Mouse (Mus musculus) heart, embryonic 14.5 days (tissue): Measurements from ENCODE around the gene Wdr73. TPM values are rescaled to one million over a fixed set of nuclear protein-coding genes. Genes with fewer than 3 reads are reported as not detected.
"Not testable (repeated sequence)": the region's sequence is repeated elsewhere in the genome, so short reads cannot be mapped to it uniquely, and the experiment has no call there.

Experiments
- ATAC-seq: fragments of 200-750 bp; cut with Nextera tagmentation; 2 replicates; pipeline ENCODE4 v1.8.0; 2017; ENCODE audit warnings: low read depth, moderate TSS enrichment; ENCODE audit not compliant: insufficient number of reproducible peaks, insufficient read depth, low FRiP score
- H3K27ac ChIP-seq, 2 experiments: fragments of 200-500 bp in 1 of 2; fragments of 300-500 bp in 1 of 2; sonication (generic) in 1 of 2; replicated peaks in 1 of 2; 2 replicates each; pipeline ENCODE4 v1.5.1; 2012 to 2014; ENCODE audit warnings: low read depth in 2 of 2, low read length in 2 of 2, control low read depth in 1 of 2, mild to moderate bottlenecking in 1 of 2, mixed read lengths in 1 of 2; ENCODE audit not compliant: control insufficient read depth in 1 of 2, insufficient read depth in 1 of 2
- H3K27me3 ChIP-seq: fragments of 300-500 bp; sonication (generic); 2 replicates; pipeline ENCODE4 v1.6.1; 2014; ENCODE audit warnings: mild to moderate bottlenecking, low read length, control low read depth; ENCODE audit not compliant: control insufficient read depth, insufficient read depth
- H3K36me3 ChIP-seq: fragments of 300-500 bp; sonication (generic); 2 replicates; pipeline ENCODE4 v1.6.1; 2014; ENCODE audit warnings: mild to moderate bottlenecking, control low read depth, low read length, mixed read lengths; ENCODE audit not compliant: control insufficient read depth, insufficient read depth
- H3K4me1 ChIP-seq, 2 experiments: fragments of 200-500 bp in 1 of 2; fragments of 300-500 bp in 1 of 2; sonication (generic) in 1 of 2; 2 replicates each; pipeline ENCODE4 v1.6.1; 2012 to 2014; ENCODE audit warnings: low read length in 2 of 2, control low read depth in 1 of 2, mixed read lengths in 1 of 2; ENCODE audit not compliant: control insufficient read depth in 2 of 2, insufficient read depth in 2 of 2
- H3K4me2 ChIP-seq: fragments of 300-500 bp; sonication (generic); 2 replicates; pipeline ENCODE4 v1.6.1; 2014; ENCODE audit warnings: mild to moderate bottlenecking, low read length
- H3K4me3 ChIP-seq, 2 experiments: fragments of 200-500 bp in 1 of 2; fragments of 300-500 bp in 1 of 2; sonication (generic) in 1 of 2; 2 replicates each; pipeline ENCODE4 v1.5.1; 2012 to 2014; ENCODE audit warnings: low read length in 2 of 2, mild to moderate bottlenecking in 2 of 2, control low read depth in 1 of 2, low read depth in 1 of 2, moderate library complexity in 1 of 2; ENCODE audit not compliant: control insufficient read depth in 1 of 2, insufficient read depth in 1 of 2
- H3K9ac ChIP-seq: fragments of 300-500 bp; sonication (generic); 2 replicates; pipeline ENCODE4 v1.6.1; 2014; ENCODE audit warnings: mild to moderate bottlenecking, low read length
- H3K9me3 ChIP-seq: fragments of 300-500 bp; sonication (generic); 2 replicates; pipeline ENCODE4 v1.6.1; 2016; ENCODE audit warnings: low read length, control low read depth; ENCODE audit not compliant: control insufficient read depth
- WGBS: fragments of 180-500 bp; shearing (Covaris S2); extraction: QIAGEN DNeasy Blood & Tissue Kit; methylation state at CpG from one replicate; pipeline ENCODE4 v1.1.7; 2014; 5-methylcytosine and 5-hydroxymethylcytosine counted together
- polyA plus RNA-seq: library from polyadenylated mRNA; unstranded; fragments of >200 nt; fragmentation: Nextera tagmentation; extraction: Ambion mirVana; gene quantifications from 2 replicates; pipeline ENCODE4 v1.2.1, GENCODE M21; 2014

Gene Wdr73
- polyA plus RNA-seq, result 16.0 and 16.1 TPM in 2 replicates

DNA sequence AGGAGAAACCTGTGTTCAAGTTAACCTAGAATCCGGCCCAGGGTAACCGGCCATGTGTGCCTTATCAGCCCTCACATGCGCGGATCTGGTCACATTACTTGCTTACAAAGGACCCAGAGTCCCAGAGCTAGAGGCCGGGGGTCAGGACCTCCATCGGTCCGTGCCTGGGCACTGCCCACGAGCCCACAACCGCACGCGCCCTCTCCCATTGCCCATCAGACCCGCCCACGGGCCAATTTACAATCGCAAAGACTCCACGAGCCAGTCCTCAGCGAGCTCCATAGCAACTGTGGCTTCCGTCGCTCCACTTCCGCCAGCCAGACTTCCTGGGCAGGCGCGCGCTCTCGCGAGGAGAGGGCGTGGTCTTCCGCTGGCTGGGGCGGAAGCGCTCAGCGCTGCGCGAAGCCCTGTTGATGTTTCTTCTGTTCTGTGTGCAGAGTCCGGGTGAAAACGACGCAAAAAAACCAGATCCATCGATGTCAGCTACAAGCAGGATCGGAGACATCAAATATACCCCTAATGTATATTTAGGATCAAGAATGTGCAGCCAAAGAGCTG lies at the start of gene Wdr73:
Gene Wdr73, minus strand, starts transcription at position 326 of the 558 bp plus-strand sequence.
- peak; percentile 84 for ATAC-seq
- H3K4me3 ChIP-seq, result peak within 1 kb of the TSS; percentile 71 to 98
- peak within 1 kb of the TSS; percentile 77 for H3K9ac ChIP-seq

DNA sequence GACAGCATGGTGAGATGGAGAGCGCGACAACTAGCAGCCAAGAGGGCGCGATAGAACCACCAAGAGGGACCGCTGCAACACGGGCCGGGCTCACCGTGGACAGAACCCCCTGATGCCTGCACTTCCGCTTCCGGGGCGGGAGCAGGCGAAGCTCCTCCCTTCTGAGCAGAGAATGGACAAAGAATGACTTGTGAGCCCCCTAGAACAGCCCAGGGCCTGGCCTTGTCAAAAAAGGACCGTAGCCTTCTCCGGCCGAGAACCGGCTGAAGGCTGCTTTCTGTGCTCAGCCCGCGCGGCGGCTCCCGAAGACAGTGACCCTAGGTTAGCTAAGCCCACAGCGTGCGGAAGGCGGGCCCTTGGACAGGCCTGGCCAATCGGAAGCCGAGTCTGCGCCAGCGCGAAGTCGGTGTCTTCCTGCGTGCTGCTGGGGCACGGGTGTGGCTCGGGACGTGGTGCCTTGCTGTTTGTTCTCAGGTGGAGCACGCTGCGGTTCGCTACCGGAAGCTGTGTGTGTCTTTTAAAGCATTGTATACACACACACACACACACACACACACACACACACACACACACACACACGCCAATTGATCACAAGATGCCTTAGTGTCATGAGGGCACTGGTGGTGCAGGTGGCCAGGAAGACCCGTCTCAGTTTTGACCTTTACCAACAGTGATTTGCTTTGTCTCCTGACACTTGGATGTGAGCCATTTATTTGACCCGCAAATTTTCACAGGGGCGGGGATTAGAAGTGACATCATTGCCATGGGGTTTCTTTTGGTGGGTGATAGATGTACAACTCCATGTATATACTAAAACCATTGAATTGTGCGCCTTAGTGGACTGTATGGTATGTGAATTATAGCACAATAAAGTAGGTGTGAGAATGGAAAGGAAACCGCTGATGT lies 46.6 kb upstream of the Wdr73 start, which contains the start of gene Sec11a:
Gene Sec11a, minus strand, starts transcription at position 336 of the 906 bp plus-strand sequence.
- Histone ChIP-seq H3K4me2 (peak within 1 kb of the TSS; percentile 88), H3K27ac (peak within 1 kb of the TSS; percentile 97 to 98), H3K9me3 (no peaks in the 10 kb centered on the region), H3K4me3 (peak within 1 kb of the TSS; percentile 87 to 95), H3K9ac (peak within 1 kb of the TSS; percentile 94), H3K36me3 (peaks cover 6% of the 10 kb centered on the region; the same call in 1 of the 2 replicates), H3K27me3 (no peaks in the 10 kb centered on the region), H3K4me1 (peaks cover 2 to 10% of the 10 kb centered on the region in 2 experiments; a peak in 3 of 4 replicates)
- 2% methylated on average over 44 of the region's 44 CpGs for WGBS
- ATAC-seq, result peak; percentile 97

More for the DNA sequence above, at the start of gene Wdr73:
- Histone ChIP-seq H3K4me2 (peak within 1 kb of the TSS; percentile 92), H3K9me3 (no peaks in the 10 kb centered on the region), H3K36me3 (peaks cover 28% of the 10 kb centered on the region), H3K27ac (peak within 1 kb of the TSS; percentile 60 to 80), H3K4me1 (peaks cover 13 to 17% of the 10 kb centered on the region in 2 experiments), H3K27me3 (no peaks in the 10 kb centered on the region)
- WGBS, result under 1% methylated on average over 36 of the region's 36 CpGs

DNA sequence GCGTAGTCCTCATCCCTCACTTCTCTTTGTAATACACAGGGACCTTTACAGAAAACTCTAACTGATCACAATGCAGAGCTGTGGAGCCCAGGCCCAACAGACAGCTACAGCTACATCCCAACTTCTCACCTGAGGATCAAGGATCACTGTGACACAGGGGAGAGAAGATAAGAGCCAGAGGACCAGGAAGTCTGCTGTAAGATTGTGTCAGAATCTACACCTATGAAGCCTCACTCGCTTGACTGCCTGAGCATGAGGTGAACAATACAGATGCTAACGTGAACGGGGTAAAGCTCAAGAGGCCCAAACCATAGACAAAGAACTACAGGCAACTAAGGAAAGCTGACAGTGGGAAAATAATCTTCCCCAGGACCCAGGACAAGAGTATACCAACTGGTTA lies 38.7 kb upstream of the Wdr73 start:
- no peak overlapping the region for H3K4me2 ChIP-seq
- H3K9ac ChIP-seq, result no peak overlapping the region
- H3K4me3 ChIP-seq, result no peak overlapping the region
- WGBS, result 93% methylated on average over 4 of the region's 4 CpGs
- no peaks in the 10 kb centered on the region for H3K9me3 ChIP-seq
- no peaks in the 10 kb centered on the region for H3K27me3 ChIP-seq
- H3K36me3 ChIP-seq, result peaks cover 6% of the 10 kb centered on the region
- no peak for ATAC-seq
- H3K4me1 ChIP-seq, result no peaks in the 10 kb centered on the region
- H3K27ac ChIP-seq, result no peak overlapping the region

DNA sequence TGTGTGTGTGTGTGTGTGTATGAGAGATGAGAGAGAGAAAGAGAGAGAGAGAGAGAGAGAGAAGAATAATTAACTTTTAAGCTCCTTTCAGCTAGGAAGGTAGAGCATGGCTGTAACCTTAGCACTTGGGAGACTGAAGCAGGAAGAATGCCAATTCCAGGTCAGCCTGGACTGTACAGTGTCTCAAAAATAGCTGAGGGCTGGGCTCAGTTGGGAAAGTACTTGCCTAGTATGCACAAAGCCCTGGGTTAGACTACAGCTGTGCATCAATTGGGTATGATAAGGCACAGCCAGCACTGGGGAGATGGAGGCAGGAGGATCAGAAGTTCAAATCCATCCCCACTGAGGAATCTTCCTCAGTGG lies 36.2 kb upstream of the Wdr73 start:
- not testable (repeated sequence) for H3K9me3 ChIP-seq, ATAC-seq, H3K9ac ChIP-seq, H3K4me1 ChIP-seq, H3K27me3 ChIP-seq, H3K27ac ChIP-seq, H3K4me2 ChIP-seq, H3K4me3 ChIP-seq
- peaks cover 30% of the 10 kb centered on the region for H3K36me3 ChIP-seq

DNA sequence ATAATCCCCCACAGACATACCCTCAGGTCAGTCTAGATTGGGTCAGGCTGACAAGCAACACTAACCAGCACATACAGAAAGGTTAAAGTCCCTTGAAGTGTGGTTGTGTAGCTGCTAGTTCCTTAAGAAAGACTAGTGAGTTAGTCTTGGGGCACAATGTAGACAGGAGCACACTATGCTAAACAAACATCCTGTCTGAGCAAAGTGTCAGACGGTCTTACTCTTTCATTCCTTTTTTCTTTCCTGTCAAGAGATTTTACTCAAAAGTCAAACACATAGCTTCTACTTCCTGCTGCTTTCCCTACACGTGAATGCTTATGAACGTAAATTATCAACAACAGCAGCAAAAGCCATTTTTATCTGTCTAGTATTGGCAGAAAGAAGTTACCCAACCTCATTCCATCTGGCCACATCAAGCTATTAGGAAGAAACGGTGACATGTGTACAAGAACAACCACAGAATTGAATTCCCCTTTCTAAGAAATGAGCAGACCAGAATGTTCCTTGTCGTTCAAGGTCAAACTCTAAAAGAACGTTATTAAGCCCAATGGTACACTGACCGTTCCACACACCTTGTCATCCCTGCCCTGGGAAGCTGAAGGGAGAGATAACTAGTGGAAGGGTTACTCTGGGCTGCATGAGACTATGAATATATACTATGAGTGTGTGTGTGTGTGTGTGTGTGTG lies 35.7 kb upstream of the Wdr73 start:
- H3K9me3 ChIP-seq, H3K9ac ChIP-seq, H3K27me3 ChIP-seq, H3K27ac ChIP-seq, ATAC-seq, H3K4me2 ChIP-seq, H3K4me1 ChIP-seq, H3K4me3 ChIP-seq: not testable (repeated sequence)
- WGBS, result 43% methylated on average over 7 of the region's 7 CpGs
- peaks cover 35% of the 10 kb centered on the region for H3K36me3 ChIP-seq

DNA sequence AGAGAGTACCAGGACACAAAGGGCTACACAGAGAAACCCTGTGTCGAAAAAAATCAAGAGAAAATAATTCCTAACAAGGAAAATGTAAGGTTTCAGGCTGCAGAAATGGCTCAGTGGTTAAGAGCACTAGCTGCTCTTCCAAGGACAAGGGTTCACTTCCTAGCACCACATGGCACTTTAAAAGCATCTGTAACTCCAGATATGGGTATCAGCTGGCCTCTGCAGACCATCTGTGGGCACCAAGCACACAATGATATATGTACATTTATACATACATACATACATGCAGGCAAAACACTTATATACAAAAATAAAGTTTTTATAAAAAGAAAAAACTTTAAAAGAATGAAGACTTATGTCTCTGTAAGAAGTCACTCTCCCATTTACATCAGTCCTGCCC lies 34.8 kb upstream of the Wdr73 start:
- peaks cover 0 to 2% of the 10 kb centered on the region in 2 experiments; a peak in 1 of 4 replicates for H3K4me1 ChIP-seq
- 95% methylated on average over 1 of the region's 1 CpGs for WGBS

DNA sequence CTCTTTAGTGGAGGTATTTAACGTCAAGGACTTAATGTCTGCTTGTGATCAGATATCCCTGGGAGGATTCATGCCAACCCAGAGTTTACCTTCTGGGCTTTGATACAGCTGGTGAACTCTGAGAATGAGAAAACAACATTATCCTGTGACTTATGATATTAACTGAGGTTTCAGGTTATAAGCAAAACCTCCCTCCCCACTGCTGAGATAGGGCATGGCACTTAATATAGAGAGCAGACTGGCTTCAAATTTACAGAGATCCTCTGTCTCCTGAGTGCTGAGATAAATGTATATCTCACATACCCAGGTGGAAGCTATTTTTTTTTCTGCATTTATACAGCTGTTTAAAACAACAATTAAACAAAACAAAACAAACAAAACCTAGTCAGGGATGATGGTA lies 31.7 kb upstream of the Wdr73 start:
- H3K9ac ChIP-seq, result no peak overlapping the region
- no peak for ATAC-seq
- 70% methylated on average over 1 of the region's 1 CpGs for WGBS
- no peak overlapping the region for H3K27ac ChIP-seq
- H3K4me3 ChIP-seq, result no peak overlapping the region
- H3K4me2 ChIP-seq, result no peak overlapping the region
- H3K27me3 ChIP-seq, result no peaks in the 10 kb centered on the region
- H3K9me3 ChIP-seq, result no peaks in the 10 kb centered on the region
- peaks cover 43% of the 10 kb centered on the region for H3K36me3 ChIP-seq
- H3K4me1 ChIP-seq, result peaks cover 0 to 2% of the 10 kb centered on the region in 2 experiments; a peak in 1 of 4 replicates

More for the DNA sequence above, 34.8 kb upstream of the Wdr73 start:
- Histone ChIP-seq H3K9ac (no peak overlapping the region), H3K4me2 (no peak overlapping the region), H3K4me3 (no peak overlapping the region), H3K9me3 (no peaks in the 10 kb centered on the region), H3K27me3 (no peaks in the 10 kb centered on the region), H3K36me3 (peaks cover 44% of the 10 kb centered on the region), H3K27ac (no peak overlapping the region)
- ATAC-seq, result no peak
